Mouse (Mus musculus) splenic B cell, adult 2 months (primary cell): ENCODE measurements around the gene Olfr1357.
"Not testable (repeated sequence)": the region's sequence is repeated elsewhere in the genome, so short reads cannot be mapped to it uniquely, and the experiment has no call there.

ENCODE experiments used
- DNase-seq: peaks from one replicate; pipeline ENCODE4 v3.0.0-alpha.2; 2011; ENCODE audit warnings: low read depth, low spot score
- H3K27me3 ChIP-seq: 2 replicates; pipeline ENCODE4 v1.6.1; 2012; ENCODE audit warnings: mild to moderate bottlenecking, low read length, moderate library complexity, mixed read lengths; ENCODE audit not compliant: control insufficient read depth, poor library complexity, insufficient read depth, severe bottlenecking
- H3K36me3 ChIP-seq: 2 replicates; pipeline ENCODE4 v1.6.1; 2012; ENCODE audit warnings: mild to moderate bottlenecking, low read length, moderate library complexity, mixed read lengths; ENCODE audit not compliant: control insufficient read depth, poor library complexity, insufficient read depth, severe bottlenecking

Olfr1357 gene

GRCm38 (mm10) chr10:78617974-78618373 lies at the start of gene Olfr1357:
Gene Olfr1357 (minus strand): TSS chr10:78618074.
- Histone ChIP-seq H3K36me3 (no peaks in the 10 kb centered on the region), H3K27me3 (no peaks in the 10 kb centered on the region)
- no peak for DNase-seq

GRCm38 (mm10) chr10:78666696-78667095 lies 48.8 kb upstream of the Olfr1357 start:
- DNase-seq, H3K36me3 ChIP-seq, H3K27me3 ChIP-seq: not testable (repeated sequence)

- no peak for DNase-seq
- Histone ChIP-seq H3K36me3 (no peaks in the 10 kb centered on the region), H3K27me3 (no peaks in the 10 kb centered on the region)
These were observed 46.7 kb upstream of the Olfr1357 start for GRCm38 (mm10) chr10:78664546-78664945.

GRCm38 (mm10) chr10:78661198-78661597 lies 43.3 kb upstream of the Olfr1357 start:
- DNase-seq: no peak
- H3K27me3 ChIP-seq: no peaks in the 10 kb centered on the region
- no peaks in the 10 kb centered on the region for H3K36me3 ChIP-seq

- DNase-seq: peak; percentile 23
- Histone ChIP-seq H3K36me3 (no peaks in the 10 kb centered on the region), H3K27me3 (no peaks in the 10 kb centered on the region)
These were observed 14.4 kb upstream of the Olfr1357 start for GRCm38 (mm10) chr10:78632311-78632710.

GRCm38 (mm10) chr10:78630194-78630593 lies 12.3 kb upstream of the Olfr1357 start:
- H3K36me3 ChIP-seq: no peaks in the 10 kb centered on the region
- no peak for DNase-seq

GRCm38 (mm10) chr10:78623143-78623542 lies 5.3 kb upstream of the Olfr1357 start:
- not testable (repeated sequence) for DNase-seq, H3K27me3 ChIP-seq, H3K36me3 ChIP-seq

More at GRCm38 (mm10) chr10:78630194-78630593, 12.3 kb upstream of the Olfr1357 start:
- no peaks in the 10 kb centered on the region for H3K27me3 ChIP-seq

GRCm38 (mm10) chr10:78607602-78608001 lies 10.3 kb downstream of the Olfr1357 start:
- Histone ChIP-seq H3K27me3 (no peaks in the 10 kb centered on the region), H3K36me3 (no peaks in the 10 kb centered on the region)
- no peak for DNase-seq

- Histone ChIP-seq H3K36me3 (no peaks in the 10 kb centered on the region), H3K27me3 (no peaks in the 10 kb centered on the region)
- DNase-seq: peak; percentile 53
These were observed 12.8 kb downstream of the Olfr1357 start for GRCm38 (mm10) chr10:78605080-78605479.

GRCm38 (mm10) chr10:78599865-78600264 lies 18.0 kb downstream of the Olfr1357 start:
- no peaks in the 10 kb centered on the region for H3K27me3 ChIP-seq
- no peaks in the 10 kb centered on the region for H3K36me3 ChIP-seq
- no peak for DNase-seq

- H3K36me3 ChIP-seq: no peaks in the 10 kb centered on the region
- DNase-seq: no peak
- no peaks in the 10 kb centered on the region for H3K27me3 ChIP-seq
These were observed 23.3 kb downstream of the Olfr1357 start for GRCm38 (mm10) chr10:78594566-78594965.

GRCm38 (mm10) chr10:78594157-78594556 lies 23.7 kb downstream of the Olfr1357 start:
- Histone ChIP-seq H3K27me3 (no peaks in the 10 kb centered on the region), H3K36me3 (no peaks in the 10 kb centered on the region)
- DNase-seq: no peak

- no peaks in the 10 kb centered on the region for H3K36me3 ChIP-seq
- no peaks in the 10 kb centered on the region for H3K27me3 ChIP-seq
- no peak for DNase-seq
These were observed 24.1 kb downstream of the Olfr1357 start for GRCm38 (mm10) chr10:78593736-78594135.

GRCm38 (mm10) chr10:78592856-78593379 lies 25.0 kb downstream of the Olfr1357 start:
- no peaks in the 10 kb centered on the region for H3K27me3 ChIP-seq
- H3K36me3 ChIP-seq: no peaks in the 10 kb centered on the region

GRCm38 (mm10) chr10:78591406-78592328 lies 26.2 kb downstream of the Olfr1357 start, which contains the start of gene Syde1:
Gene Syde1 (minus strand): TSS chr10:78591964.
- Histone ChIP-seq H3K36me3 (no peaks in the 10 kb centered on the region), H3K27me3 (no peaks in the 10 kb centered on the region)
- peak; percentile 23 for DNase-seq

More at GRCm38 (mm10) chr10:78592856-78593379, 25.0 kb downstream of the Olfr1357 start:
- DNase-seq: no peak
